In the genomic region with DNA sequence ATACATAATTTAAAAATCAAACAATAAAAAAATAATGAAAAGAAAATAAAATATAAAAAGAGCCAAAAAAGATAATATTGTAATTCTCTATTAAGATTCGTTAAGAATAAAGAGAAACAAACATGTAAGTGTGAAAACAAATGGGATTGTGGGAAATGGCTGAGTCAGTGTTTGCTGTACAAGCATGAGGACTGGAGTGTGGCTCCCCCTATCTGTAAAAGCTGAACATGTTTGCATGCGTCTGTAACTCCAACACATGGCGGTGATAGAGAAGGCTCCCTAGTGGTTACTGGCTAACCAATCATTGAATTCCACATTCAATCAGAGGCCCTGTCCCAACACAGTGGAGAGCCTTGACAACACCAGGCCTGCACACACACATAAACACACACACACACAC, we compare ENCODE assay signal across 20 mouse cellular contexts.
DNase-seq lines count a peak whose midpoint lies in the region; ATAC-seq and TF ChIP-seq lines count a peak whose summit lies in the region.
"Had no signal": no experiment of that assay in that cellular context is flagged by ENCODE, and none has a peak within 500 bp of the region (broad histone marks: within the 10 kb centered on the region; RNA-seq: fewer than 3 reads in every experiment).

No protein-coding gene starts in this region.

- no peak for DNase-seq in midbrain, postnatal 0 days (ENCODE audit: low spot score)
- no peak for DNase-seq in midbrain, embryonic 14.5 days
- peak; percentile 13 for DNase-seq in WW6 (ENCODE audit: low read depth, low spot score)
- DNase-seq in right cerebral cortex, postnatal 4 days = no peak
- no peak for DNase-seq in thymus, postnatal 25 days
- DNase-seq: cerebellum, adult 9-10 months; gastrocnemius, postnatal 36 days; heart, postnatal 14 days; kidney, adult 8-10 months; kidney, postnatal 36 days; lung, adult 2 months; right cerebral cortex, postnatal 25 days; thymus, postnatal 14 days had no signal

- no peak overlapping the region for H3K4me3 ChIP-seq in intestine, postnatal 0 days (ENCODE audit: low read depth, low read length)
- H3K4me3 ChIP-seq in intestine, embryonic 15.5 days (replicated peaks) = no peak overlapping the region
- H3K4me3 ChIP-seq in midbrain, postnatal 0 days (ENCODE audit: low read depth, low read length) = no peak overlapping the region
- H3K4me3 ChIP-seq in midbrain, embryonic 14.5 days (replicated peaks; ENCODE audit: low read depth, low read length) = no peak overlapping the region
- H3K4me3 ChIP-seq: hindbrain, embryonic 15.5 days; limb, embryonic 15.5 days; midbrain, embryonic 10.5 days; neural tube, embryonic 13.5 days had no signal

- no peak overlapping the region for H3K4me2 ChIP-seq in intestine, postnatal 0 days (replicated peaks; ENCODE audit: low read depth)
- H3K4me2 ChIP-seq in intestine, embryonic 15.5 days (replicated peaks) = no peak overlapping the region
- no peak overlapping the region for H3K4me2 ChIP-seq in midbrain, postnatal 0 days (ENCODE audit: low read depth, low read length, poor library complexity, severe bottlenecking)
- no peak overlapping the region for H3K4me2 ChIP-seq in midbrain, embryonic 14.5 days (ENCODE audit: low read length)
- H3K4me2 ChIP-seq: heart, embryonic 11.5 days; hindbrain, embryonic 15.5 days; limb, embryonic 15.5 days; neural tube, embryonic 13.5 days had no signal

- TF ChIP-seq CTCF in intestine, postnatal 0 days (IDR thresholded peaks at IDR 0.05; ENCODE audit: low read depth) = 0 out of 2 replicates have a peak, but pooled peaks have one; percentile 9
- TF ChIP-seq CTCF in midbrain, postnatal 0 days (IDR thresholded peaks at IDR 0.05) = peak; percentile 33

- no peaks in the 10 kb centered on the region for H3K4me1 ChIP-seq in intestine, postnatal 0 days (replicated peaks; ENCODE audit: control insufficient read depth, insufficient read depth, low read length)
- H3K4me1 ChIP-seq in intestine, embryonic 15.5 days (replicated peaks) = no peaks in the 10 kb centered on the region
- no peaks in the 10 kb centered on the region for H3K4me1 ChIP-seq in midbrain, postnatal 0 days (ENCODE audit: insufficient read depth, low read length)
- no peaks in the 10 kb centered on the region for H3K4me1 ChIP-seq in midbrain, embryonic 14.5 days (ENCODE audit: control insufficient read depth, insufficient read depth, low read length)
- H3K4me1 ChIP-seq: hindbrain, embryonic 15.5 days; limb, embryonic 15.5 days; neural tube, embryonic 13.5 days had no signal

- no peaks in the 10 kb centered on the region for H3K36me3 ChIP-seq in intestine, postnatal 0 days (ENCODE audit: control insufficient read depth, insufficient read depth)
- no peaks in the 10 kb centered on the region for H3K36me3 ChIP-seq in intestine, embryonic 15.5 days
- H3K36me3 ChIP-seq in midbrain, postnatal 0 days (ENCODE audit: insufficient read depth, low read length) = no peaks in the 10 kb centered on the region
- no peaks in the 10 kb centered on the region for H3K36me3 ChIP-seq in midbrain, embryonic 14.5 days (ENCODE audit: control insufficient read depth, insufficient read depth, low read length)
- H3K36me3 ChIP-seq: hindbrain, embryonic 15.5 days; limb, embryonic 15.5 days; midbrain, embryonic 10.5 days; neural tube, embryonic 13.5 days had no signal

- 77% methylated on average over 3 of the region's 3 CpGs for WGBS in intestine, postnatal 0 days
- 84% methylated on average over 3 of the region's 3 CpGs for WGBS in intestine, embryonic 15.5 days
- WGBS in midbrain, postnatal 0 days = 90% methylated on average over 3 of the region's 3 CpGs
- WGBS in midbrain, embryonic 14.5 days = 92% methylated on average over 3 of the region's 3 CpGs

- H3K9me3 ChIP-seq in intestine, postnatal 0 days (ENCODE audit: control insufficient read depth) = no peaks in the 10 kb centered on the region
- no peaks in the 10 kb centered on the region for H3K9me3 ChIP-seq in intestine, embryonic 15.5 days
- H3K9me3 ChIP-seq in midbrain, postnatal 0 days (ENCODE audit: low read length) = no peaks in the 10 kb centered on the region
- H3K9me3 ChIP-seq in midbrain, embryonic 14.5 days (ENCODE audit: control insufficient read depth, low read length) = no peaks in the 10 kb centered on the region
- H3K9me3 ChIP-seq: hindbrain, embryonic 15.5 days; limb, embryonic 15.5 days; midbrain, embryonic 10.5 days; neural tube, embryonic 13.5 days had no signal

- no peaks in the 10 kb centered on the region for H3K27me3 ChIP-seq in intestine, postnatal 0 days (replicated peaks; ENCODE audit: control insufficient read depth, insufficient read depth, low read length)
- H3K27me3 ChIP-seq in intestine, embryonic 15.5 days (replicated peaks) = no peaks in the 10 kb centered on the region
- H3K27me3 ChIP-seq in midbrain, postnatal 0 days (ENCODE audit: insufficient read depth, low read length) = no peaks in the 10 kb centered on the region
- no peaks in the 10 kb centered on the region for H3K27me3 ChIP-seq in midbrain, embryonic 14.5 days (ENCODE audit: control insufficient read depth, insufficient read depth, low read length)
- H3K27me3 ChIP-seq: hindbrain, embryonic 15.5 days; limb, embryonic 15.5 days; neural tube, embryonic 13.5 days had no signal

- H3K9ac ChIP-seq in intestine, postnatal 0 days (ENCODE audit: low read depth, low read length) = no peak overlapping the region
- H3K9ac ChIP-seq in intestine, embryonic 15.5 days = no peak overlapping the region
- H3K9ac ChIP-seq in midbrain, postnatal 0 days (replicated peaks; ENCODE audit: low read length, poor library complexity, severe bottlenecking) = no peak overlapping the region
- no peak overlapping the region for H3K9ac ChIP-seq in midbrain, embryonic 14.5 days (replicated peaks; ENCODE audit: low read length)
- H3K9ac ChIP-seq: hindbrain, embryonic 15.5 days; limb, embryonic 15.5 days; neural tube, embryonic 13.5 days had no signal

- no peak overlapping the region for H3K27ac ChIP-seq in intestine, postnatal 0 days (ENCODE audit: low read depth, low read length)
- H3K27ac ChIP-seq in intestine, embryonic 15.5 days = no peak overlapping the region
- H3K27ac ChIP-seq in midbrain, postnatal 0 days (ENCODE audit: low read depth, low read length) = no peak overlapping the region
- no peak overlapping the region for H3K27ac ChIP-seq in midbrain, embryonic 14.5 days (replicated peaks; ENCODE audit: low read depth, low read length)
- H3K27ac ChIP-seq: hindbrain, embryonic 15.5 days; limb, embryonic 15.5 days; midbrain, embryonic 10.5 days; neural tube, embryonic 13.5 days had no signal

- ATAC-seq in intestine, postnatal 0 days = no peak
- ATAC-seq in intestine, embryonic 15.5 days = no peak
- ATAC-seq in midbrain, postnatal 0 days (ENCODE audit: low FRiP score) = no peak
- no peak for ATAC-seq in midbrain, embryonic 14.5 days (ENCODE audit: low FRiP score, low TSS enrichment)
